Mouse (Mus musculus) cerebellum, postnatal 4 days (tissue): ENCODE measurements around the gene Gm48551.

Source experiments
- DNase-seq, 2 experiments: peaks; one replicate each; pipeline ENCODE4 v3.0.0; 2022; ENCODE audit warnings: low spot score in 2 of 2, mixed read lengths in 1 of 2

The Gm48551 gene

DNA sequence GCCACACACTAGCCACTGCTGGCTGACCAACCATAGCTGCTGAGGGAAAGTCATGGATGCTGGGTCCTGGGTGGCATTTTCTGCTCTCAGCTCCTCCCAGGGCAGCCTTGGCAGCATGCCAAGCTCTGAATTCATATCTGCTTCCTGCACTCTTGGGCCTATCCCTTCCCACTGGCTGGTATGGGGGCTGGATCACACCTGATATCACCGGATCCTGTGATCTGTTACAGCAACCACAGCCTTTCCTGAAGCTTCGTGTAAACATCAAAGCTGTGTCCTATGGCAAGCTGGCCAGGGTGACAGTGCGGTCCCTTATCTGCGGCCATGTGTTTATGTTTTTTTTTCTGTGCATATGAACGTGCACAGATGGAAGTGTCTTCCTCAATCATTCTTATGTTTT is 2.2 kb upstream of the Gm48551 start:
- DNase-seq = no peak

DNA sequence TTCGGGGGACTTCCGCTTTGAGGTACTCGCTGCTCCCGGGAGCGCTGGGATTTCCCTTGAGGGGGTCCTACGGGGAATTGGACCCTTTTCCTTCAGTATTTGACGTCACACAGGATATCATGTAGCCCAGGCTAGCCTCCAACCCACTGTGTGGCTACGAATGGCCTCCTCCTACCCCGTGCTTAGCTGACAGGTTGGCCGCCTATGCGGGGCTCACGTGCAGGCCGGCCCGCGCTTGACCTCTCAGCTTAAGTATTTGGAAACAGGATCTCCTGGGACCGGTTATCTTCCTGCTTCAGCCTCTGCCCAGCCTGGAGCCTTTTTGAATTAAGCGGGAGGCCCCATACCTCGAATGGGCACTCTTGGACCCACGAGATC is 328 bp downstream of the Gm48551 start:
- no peak for DNase-seq

DNA sequence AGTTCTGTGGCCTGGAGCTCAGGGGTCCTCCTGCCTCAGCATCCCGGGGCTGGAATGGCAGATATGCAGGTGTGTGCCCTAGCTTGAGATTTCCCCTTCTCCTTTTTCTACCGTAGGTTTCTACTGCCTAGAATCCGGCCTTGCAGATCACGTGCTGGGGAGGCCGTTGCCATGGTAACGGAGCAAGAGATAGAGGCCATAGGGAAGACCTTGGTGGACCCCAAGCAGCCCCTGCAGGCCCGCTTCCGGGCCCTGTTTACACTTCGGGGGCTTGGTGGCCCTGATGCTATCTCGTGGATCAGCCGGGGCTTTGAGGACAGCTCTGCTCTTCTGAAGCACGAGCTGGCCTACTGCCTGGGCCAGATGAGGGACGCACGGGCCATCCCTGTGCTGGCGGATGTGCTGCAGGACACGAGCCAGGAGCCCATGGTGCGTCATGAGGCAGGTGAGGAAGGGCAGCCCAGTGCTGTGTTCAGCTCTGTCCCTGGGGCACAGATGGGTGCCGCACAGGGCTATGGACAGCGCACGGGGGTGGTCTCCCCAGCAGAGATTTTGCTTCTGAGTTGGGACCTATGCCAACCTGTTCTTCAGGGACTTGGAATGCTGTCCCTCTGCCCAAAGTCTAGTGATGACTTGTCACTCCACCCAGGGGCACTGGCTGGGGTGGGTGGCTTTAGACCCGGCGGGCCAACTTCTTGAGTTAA is 1.5 kb downstream of the Gm48551 start:
- no peak for DNase-seq

DNA sequence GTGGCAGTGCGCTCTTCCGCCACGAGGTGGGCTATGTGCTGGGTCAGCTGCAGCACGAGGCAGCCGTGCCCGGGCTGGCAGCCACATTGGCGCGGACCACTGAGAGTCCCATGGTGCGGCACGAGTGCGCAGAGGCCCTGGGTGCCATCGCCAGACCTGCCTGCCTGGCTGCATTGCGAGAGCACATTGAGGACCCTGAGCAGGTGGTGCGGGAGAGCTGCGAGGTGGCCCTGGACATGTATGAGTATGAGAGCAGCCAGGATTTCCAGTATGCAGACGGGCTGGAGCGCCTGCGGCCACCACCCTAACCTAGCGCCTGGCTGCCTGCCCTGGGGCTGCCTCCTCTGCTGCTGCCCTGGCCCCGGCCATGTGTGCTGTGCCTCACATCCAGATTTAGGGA is 3.5 kb downstream of the Gm48551 start:
- DNase-seq = no peak

DNA sequence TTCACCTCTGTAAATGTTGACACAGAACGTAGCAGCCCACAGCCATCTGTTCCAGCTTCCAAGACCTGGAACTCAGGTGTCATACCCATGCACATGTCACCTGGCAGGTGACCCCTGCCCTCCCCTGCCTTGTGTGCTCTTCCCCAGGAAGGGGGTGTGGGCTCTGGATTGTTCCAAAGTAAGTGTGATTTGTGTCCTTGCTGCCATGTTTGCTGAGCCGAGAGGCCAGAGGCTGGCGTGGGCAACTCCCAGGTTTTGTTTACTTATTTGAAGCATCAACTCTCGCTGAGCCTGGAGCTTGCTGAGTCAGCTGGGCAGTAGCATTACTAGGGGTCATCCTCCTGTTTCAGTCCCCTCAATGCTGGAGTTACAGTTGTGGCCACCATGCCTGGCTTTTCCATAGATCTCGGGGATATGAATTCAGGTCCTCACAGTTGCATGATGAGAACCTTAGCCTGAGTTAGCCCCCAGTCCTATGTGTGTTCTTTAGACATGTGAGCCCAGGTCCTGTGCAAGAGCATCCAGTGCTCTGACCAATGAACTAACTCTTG is 4.3 kb downstream of the Gm48551 start, which contains the start of gene Gm48552:
Gene Gm48552 (plus strand): TSS at position 501 of the 551 bp plus-strand sequence.
- DNase-seq = no peak

DNA sequence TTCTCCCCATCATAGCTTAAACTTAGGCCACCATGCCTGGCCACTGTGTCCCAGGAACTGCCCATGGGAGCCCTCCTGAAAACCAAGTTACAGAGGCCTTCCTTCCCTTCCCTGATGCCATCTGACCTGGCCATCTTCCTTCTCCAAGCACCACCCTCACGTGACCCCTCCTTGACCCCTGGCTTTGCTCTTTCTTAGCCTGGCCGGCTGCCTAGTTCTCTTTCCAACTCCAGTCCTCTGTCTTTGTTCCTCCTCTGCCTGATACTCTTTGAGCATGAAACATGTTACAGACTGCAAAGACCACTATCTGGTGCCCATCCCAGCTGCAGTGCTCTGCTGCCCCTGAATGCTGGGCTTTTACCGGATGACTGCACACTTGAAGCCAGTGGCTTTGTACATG is 5.1 kb downstream of the Gm48551 start:
- DNase-seq = no peak

DNA sequence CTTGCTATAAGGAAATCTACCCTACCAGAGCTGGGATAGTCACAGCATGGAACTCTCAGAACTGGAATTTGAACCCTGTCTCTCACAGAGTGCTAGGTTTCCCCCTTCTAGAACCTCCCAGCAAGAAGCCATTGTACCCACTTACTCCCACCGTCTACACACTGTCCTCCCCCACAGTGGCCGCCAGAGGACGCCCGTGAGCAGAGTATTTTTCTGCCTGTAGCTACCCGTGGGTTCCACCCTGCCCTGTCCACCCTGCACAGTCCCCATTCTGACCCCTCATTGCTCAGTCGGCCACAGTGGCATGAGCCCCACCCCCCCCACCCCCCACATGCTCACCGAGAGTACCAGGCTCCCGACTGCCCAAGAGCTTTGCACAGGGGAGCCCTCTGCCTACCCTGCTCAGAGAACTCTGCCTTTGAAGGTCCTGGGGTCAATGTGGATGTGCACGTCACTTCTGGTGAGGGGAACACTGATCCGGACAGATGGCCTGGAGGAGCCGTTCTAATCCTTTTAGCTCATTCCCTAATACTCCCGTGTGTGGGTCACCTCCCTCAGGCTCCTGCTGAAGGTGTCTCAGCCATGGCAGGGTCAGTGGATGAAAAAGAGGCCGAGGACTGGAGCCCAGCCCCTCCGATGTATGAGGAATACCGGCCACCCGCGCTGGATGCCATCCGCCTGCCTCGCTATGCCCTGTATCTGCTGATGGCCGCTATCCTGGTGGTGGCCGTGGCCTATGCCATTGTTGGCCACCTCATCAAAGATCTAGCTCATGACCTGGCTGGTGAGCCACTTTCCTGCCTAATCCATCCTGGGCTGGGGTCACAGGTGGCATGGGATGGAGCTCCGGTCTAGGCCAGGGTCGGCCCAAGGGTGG is 5.8 kb downstream of the Gm48551 start:
- DNase-seq = peak; percentile 75 to 81

DNA sequence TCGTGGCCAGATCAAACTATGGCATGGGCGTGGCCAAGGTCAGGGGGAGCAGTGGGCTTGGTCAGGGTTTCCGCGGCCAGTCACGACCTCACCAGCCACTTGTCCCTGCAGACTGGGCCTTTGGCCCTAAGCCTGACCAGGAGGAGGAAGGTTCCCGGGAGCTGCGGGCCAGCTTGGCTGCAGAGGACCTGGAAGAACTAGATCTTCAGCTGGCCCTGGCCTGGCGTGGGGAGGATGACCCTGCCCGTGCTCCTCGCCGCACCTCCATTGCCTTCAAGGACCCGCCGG is 6.4 kb downstream of the Gm48551 start:
- DNase-seq = no peak

DNA sequence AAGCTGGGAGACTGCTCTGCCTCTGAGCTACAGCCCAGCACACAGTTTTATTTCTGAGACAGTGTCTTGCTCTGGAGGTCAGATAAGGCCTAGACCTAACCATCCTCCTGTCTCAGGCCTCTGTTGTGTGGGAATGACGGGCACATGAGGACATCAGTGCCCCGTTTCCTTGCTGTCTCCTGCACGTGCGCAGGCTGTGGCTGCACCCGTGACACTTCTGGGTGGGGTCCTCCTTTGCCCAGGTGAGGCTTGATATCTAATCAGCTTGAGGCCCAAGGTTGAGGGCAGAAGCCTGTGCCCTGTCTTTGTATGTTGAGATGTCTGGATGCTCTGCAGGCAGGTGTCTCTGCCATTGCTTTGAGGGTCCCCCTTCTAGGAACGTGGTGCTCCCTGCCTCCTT is 8.0 kb downstream of the Gm48551 start:
- no peak for DNase-seq

DNA sequence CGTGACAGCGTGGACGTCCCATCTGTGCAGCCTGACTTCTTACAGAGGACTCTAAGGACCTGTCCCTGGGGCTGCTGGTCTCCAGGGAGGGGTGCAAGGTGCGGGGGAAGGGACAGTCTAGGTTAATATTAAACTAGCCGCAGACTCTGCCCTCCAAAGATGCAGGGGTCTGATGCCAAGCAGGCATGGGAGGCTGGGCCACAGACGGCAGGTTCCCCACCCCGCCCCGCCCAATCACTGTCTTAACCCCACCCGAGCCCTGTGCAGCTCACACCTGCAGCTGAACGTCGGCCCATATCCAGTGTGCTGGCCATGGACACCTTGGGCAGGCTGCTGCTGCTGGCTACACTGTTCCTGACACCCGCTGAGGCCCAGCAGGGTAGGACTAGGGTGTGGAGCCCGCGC is 8.5 kb downstream of the Gm48551 start, which contains the start of gene Smim24:
Gene Smim24 (plus strand): TSS at position 271 of the 405 bp plus-strand sequence.
- DNase-seq = no peak

DNA sequence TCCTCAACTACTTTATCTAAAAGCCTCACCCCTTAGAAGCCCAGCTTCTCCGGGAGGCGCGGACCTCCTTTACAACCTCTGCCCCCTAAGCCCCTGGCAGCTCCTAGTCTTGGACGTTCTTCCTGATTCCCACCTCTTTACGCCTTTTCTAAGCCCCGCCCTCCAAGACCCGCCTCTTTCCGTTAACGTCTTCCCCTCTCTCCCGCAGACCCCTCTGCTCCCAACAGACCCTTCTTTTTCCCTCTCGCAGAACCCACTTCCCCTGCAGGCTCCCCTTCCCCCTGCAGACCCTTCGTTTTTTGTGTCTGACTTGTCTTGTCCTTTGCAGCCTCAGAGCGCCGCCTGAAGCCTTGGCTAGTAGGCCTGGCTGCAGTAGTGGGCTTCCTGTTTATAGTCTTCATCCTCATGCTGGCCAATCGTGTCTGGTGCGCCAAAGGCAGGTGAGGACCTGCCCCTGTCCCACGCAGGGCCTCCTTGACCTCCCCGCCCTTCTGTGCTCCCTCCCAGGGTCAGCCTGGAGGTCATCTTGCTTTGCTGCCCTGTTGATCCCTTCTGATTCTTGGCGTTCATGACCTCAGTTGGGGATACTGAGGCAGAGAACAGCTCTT is 9.3 kb downstream of the Gm48551 start:
- DNase-seq = no peak

DNA sequence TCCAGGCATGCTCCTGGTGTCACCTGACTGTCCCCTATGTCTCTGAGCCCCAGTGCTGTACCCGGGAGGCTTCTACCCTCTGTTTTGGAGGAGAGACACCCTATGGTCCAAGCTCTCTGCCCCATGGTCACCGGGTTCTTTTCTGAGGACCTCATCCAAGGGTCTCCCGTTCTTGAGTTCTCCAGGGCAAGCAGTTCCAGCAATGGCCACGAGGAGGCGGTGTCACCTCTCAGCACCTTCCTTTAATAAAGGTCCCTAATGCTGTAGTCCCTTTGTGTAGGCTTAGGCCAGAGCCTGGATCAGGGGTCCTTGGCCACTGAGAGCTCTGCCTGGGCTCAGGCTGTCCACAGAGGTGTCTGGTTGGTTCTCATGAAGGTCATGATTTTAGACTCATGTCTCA is 10.9 kb downstream of the Gm48551 start:
- peak; percentile 55 to 86 for DNase-seq

DNA sequence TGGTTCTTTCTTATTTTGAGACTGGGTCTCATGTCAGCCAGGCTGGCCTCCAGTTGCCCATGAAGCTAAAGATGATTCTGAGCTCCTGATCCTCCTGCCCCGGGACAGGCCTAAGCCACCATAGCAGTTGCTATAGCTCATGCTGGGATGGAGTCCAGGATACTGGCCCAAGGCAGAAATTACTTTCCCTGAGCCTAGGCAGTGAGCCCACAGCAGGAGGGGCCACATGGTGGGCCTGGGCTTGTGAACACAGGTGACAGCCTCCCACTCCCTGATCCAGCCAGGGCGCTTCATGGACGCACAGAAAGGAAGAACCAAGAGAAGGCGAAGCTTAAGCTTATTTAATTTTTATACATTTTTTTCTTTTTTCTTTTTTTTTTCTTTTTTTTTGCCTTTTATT is 11.6 kb downstream of the Gm48551 start:
- no peak for DNase-seq

DNA sequence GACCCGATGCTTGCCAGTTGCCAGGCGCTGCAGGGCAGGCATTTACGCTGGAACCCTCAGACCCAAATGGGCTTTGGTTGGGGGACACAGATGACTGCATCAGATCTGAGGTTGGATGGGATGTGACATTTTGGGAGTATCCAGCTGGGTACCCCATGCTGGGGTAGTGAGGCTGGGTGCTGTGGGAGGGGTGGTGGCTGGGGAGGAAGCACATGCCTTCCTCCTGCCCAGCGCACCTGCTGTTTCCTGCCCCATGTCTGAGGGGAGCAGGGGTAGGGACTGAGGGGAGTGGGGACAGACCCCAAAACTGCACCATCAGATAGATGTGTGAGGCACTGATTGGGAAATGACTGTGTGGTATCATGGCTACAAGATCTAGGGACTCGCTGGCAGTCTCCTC is 12.5 kb downstream of the Gm48551 start:
- DNase-seq = no peak

DNA sequence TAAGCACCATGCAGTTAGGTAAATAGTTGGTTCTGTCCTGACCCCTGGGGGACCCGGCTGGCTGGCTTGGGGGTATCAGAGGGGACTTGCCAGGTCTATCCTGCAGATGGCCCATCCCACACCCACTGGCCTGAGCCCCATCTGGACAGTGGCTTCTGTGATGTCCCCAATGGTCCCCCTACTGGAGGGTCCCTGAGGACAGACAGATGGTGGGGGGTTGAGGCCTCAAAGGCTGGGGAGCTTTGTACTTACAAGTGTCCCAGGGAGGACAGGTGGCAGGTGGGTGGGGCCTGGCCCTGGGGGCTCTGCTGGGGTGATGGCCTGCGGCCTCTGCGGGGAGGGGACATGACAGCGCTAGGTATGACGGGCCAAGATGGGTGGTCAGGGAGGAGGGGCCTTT is 15.0 kb downstream of the Gm48551 start:
- no peak for DNase-seq

DNA sequence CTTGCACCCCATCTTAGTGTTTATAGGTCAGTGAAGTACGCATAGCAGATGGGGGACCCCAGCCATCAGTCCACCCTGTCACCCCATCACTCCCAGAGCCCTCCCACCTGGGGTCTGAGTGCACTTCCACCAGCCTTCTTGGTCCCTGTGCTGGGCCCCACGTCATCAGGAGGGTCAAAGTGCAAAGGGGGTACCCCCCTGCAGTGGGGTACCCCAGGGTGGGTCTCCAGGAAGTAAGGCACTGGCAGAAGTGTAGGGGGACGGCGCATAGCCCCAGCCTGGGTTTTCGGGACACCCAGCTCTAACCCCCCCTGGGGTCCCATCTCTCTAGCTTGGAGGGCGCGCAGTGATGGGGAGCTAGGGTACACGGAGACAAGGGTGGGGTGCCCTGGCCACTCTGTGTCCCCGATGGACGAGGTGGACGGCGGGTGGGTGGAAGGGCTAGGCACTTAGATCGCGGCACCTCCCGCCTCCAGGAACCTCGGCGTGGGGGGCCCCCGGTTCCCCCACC is 15.6 kb downstream of the Gm48551 start:
- no peak for DNase-seq

DNA sequence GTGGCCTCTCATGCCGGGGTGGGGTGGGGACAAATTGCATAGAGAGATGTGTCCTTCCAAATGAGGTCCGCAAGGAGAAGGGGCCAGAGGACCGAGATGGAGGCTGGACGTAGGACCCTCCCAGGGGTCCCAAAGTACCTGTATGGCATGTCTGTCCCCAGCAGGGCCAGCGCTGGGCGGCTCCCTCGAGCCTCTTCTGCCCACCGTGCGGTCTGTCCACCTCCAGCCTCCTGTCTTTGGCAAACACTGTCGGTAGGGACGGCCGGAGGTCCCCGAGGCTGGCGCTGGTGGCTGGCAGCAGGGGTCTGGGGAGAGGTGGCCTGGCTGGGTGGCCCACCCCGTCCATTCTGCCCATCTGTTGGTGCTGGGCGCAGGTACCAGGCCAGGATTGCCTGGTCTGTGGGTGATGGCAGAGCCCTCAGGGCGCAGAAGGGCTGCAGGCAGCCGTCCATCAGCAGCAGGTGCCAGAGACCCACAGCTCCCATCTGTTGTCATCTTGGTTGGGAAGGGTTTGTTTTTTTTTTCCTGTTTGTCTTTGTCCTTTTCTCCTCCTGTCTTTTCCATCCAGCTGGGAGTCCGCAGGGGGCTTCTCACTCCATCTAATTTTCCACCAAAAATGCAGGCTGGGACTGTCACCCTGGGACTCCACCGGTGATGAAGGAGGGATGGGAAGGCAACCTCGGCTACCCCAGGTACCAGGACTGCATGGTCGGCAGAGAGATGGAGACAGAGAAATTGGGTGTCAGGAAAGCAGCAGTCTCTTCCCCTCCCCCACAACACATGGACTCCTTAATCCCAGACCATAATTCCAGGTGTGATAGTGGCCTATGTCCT is 16.3 kb downstream of the Gm48551 start:
- peak in 1 of 2 experiments; percentile 81 for DNase-seq

DNA sequence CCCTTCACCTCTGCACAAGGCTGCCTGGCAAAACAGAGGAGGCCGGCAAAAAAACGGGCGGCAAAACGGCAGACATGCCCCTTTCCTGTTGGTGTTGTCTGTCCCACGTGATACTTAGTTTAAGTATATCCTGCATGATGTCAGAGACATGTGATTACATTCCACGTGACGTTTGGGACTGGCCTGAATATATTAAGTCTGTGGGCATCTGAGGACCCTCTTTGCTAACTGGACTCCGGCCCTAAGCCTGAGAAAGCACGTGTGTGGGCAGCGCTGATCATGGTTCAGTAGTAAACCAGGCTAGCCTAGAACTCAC is 16.9 kb downstream of the Gm48551 start:
- no peak for DNase-seq

DNA sequence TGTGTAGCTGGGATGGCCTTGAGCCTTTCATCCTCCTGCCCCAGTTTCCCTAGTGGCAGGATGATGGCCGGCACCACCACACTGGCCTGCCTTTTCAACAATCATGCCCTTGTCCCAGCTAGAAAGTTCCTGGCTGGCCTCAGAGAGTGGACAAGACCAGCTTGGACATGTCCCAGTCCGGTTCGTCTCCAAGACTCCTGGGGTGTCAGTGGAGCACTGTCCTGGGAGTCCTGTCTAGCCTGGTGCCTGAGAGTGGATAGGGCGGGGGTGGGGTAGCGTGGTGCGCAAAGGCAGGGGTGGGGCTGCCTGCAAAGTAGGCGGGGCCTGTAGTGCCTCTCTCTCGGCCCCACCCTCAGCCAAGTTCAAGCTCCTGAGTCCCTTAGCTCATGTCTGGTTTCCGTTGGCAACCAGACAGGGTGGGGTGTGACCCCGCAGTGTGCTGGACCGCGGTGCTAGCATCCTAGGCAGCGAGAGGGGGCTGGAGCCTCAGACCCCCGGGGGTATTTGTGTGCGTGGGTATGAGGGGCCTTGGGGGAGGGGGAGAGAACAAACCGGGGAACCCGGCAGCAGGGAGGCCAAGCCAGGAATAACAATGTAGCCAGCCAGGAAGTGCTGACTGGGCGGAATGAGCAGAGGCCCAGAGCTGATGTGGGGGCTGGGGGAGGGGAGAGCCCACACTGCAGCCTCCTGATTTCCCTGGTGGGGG is 17.4 kb downstream of the Gm48551 start:
- no peak for DNase-seq

DNA sequence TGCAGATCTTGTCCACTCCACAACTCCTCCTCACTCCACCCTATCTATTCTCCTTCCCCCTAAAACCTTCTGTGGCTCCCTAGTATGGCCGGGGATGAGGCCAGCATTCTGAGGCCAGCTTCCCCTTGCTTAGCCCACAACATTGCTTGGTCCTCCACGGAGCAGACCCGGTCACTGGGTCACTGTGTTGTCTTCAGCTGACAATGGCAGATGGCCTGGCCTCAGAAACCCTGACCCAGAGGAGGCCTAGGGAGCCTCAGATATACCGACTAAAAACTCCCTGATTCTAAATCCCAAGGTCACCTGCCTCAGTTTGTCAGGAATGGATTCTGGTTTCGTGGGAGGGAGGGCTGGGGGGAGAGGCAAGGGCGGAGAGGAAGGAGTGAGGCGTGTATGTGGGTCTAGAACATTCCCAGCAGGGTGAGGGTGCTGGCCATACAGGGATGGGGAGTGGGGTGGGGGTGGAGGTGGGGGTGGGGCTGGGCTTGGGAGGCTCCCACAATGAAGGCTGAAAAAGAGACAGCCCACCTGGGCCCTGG is 18.0 kb downstream of the Gm48551 start:
- no peak for DNase-seq

DNA sequence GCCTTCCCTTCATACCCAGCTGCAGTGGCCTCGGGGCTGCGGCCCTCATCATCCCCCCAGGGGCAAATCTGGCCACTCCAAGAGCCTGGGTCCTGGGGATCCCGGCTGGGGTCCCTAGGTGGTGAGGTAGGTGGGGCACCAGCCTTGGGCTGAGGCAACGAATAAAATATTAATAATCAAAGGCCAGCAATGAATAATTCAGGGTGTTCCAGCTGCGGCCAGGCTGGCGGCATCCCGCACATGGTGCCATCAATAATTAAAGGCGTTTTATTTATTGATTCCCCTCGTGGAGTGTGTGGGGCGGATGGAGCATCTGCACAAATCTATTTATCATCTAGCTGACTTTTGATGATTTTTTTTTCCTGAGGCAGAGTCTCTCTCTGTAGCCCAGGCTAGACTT is 19.2 kb downstream of the Gm48551 start:
- DNase-seq = no peak
